In genomic region chr11:102146005-102146404, GRCm38 (mm10) we compare ENCODE assay signal across 9 mouse cellular contexts. TPM values are rescaled to one million over a fixed set of nuclear protein-coding genes. Genes with fewer than 3 reads are reported as not detected.
DNase-seq lines count a peak whose midpoint lies in the region; ATAC-seq and TF ChIP-seq lines count a peak whose summit lies in the region.
"Had no signal": no experiment of that assay in that cellular context is flagged by ENCODE, and none has a peak within 500 bp of the region (broad histone marks: within the 10 kb centered on the region; RNA-seq: fewer than 3 reads in every experiment).

No protein-coding gene starts in this region.

- peak overlapping the region; percentile 35; the same call in 1 of the 2 replicates for H3K4me3 ChIP-seq in embryonic facial prominence, embryonic 15.5 days (replicated peaks)
- H3K4me3 ChIP-seq in kidney, embryonic 16.5 days (ENCODE audit: low read length) = peak overlapping the region; percentile 40
- peak overlapping the region; percentile 7; the same call in 1 of the 2 replicates for H3K4me3 ChIP-seq in olfactory bulb, adult 2 months (ENCODE audit: insufficient read depth, low read depth, low read length)

- H3K9ac ChIP-seq in embryonic facial prominence, embryonic 15.5 days = no peak overlapping the region
- no peak overlapping the region; the same call in 1 of the 2 replicates for H3K9ac ChIP-seq in kidney, embryonic 16.5 days (replicated peaks; ENCODE audit: low read length)
- H3K9ac ChIP-seq: hindbrain, embryonic 15.5 days had no signal

- no peaks in the 10 kb centered on the region for H3K9me3 ChIP-seq in embryonic facial prominence, embryonic 15.5 days (replicated peaks)
- H3K9me3 ChIP-seq in kidney, embryonic 16.5 days (ENCODE audit: low read length) = no peaks in the 10 kb centered on the region
- H3K9me3 ChIP-seq: hindbrain, embryonic 15.5 days had no signal

- no peak for TF ChIP-seq POLR2A in olfactory bulb, adult 2 months (IDR thresholded peaks at IDR 0.05; ENCODE audit: insufficient read depth, low read depth, low read length)

- H3K36me3 ChIP-seq in embryonic facial prominence, embryonic 15.5 days = no peaks in the 10 kb centered on the region
- H3K36me3 ChIP-seq in kidney, embryonic 16.5 days (ENCODE audit: insufficient read depth, low read length) = no peaks in the 10 kb centered on the region
- H3K36me3 ChIP-seq: hindbrain, embryonic 15.5 days had no signal

- WGBS in embryonic facial prominence, embryonic 15.5 days = 5% methylated on average over 16 of the region's 16 CpGs
- 4% methylated on average over 16 of the region's 16 CpGs for WGBS in kidney, embryonic 16.5 days
- WGBS in olfactory bulb, adult 2 months = 9% methylated on average over 16 of the region's 16 CpGs

- no peak for ATAC-seq in embryonic facial prominence, embryonic 15.5 days (ENCODE audit: insufficient number of reproducible peaks, low FRiP score, low TSS enrichment, low read depth)
- no peak for ATAC-seq in kidney, embryonic 16.5 days (ENCODE audit: low FRiP score, low TSS enrichment)
- no peak for ATAC-seq in granulocyte monocyte progenitor cell, adult 5-6 weeks (replicated peaks; ENCODE audit: poor library complexity, severe bottlenecking)

- peak overlapping the region; percentile 55; the same call in 1 of the 2 replicates for H3K4me2 ChIP-seq in embryonic facial prominence, embryonic 15.5 days (replicated peaks)
- peak overlapping the region; percentile 59 for H3K4me2 ChIP-seq in kidney, embryonic 16.5 days (replicated peaks; ENCODE audit: low read depth, low read length)

- peaks cover 22% of the 10 kb centered on the region for H3K4me1 ChIP-seq in embryonic facial prominence, embryonic 15.5 days
- peaks cover 22% of the 10 kb centered on the region; the same call in 1 of the 2 replicates for H3K4me1 ChIP-seq in kidney, embryonic 16.5 days (ENCODE audit: insufficient read depth, low read length)
- peaks cover 29% of the 10 kb centered on the region for H3K4me1 ChIP-seq in olfactory bulb, adult 2 months (ENCODE audit: control insufficient read depth, insufficient read depth, low read length)

- peak; percentile 30 for DNase-seq in lung, postnatal 10 days
- no peak for DNase-seq in lung, postnatal 36 days
- DNase-seq in right cerebral cortex, postnatal 14 days = no peak
- no peak for DNase-seq in gastrocnemius, postnatal 25 days

- no peak for TF ChIP-seq CTCF in olfactory bulb, adult 2 months (IDR thresholded peaks at IDR 0.05; ENCODE audit: insufficient read depth, low read depth, low read length)

- peaks cover 73% of the 10 kb centered on the region for H3K27me3 ChIP-seq in embryonic facial prominence, embryonic 15.5 days
- H3K27me3 ChIP-seq in kidney, embryonic 16.5 days (ENCODE audit: insufficient read depth, low read length) = peaks cover 55% of the 10 kb centered on the region

- no peak overlapping the region for H3K27ac ChIP-seq in embryonic facial prominence, embryonic 15.5 days (replicated peaks)
- H3K27ac ChIP-seq in kidney, embryonic 16.5 days (ENCODE audit: low read length) = no peak overlapping the region
- no peak overlapping the region for H3K27ac ChIP-seq in olfactory bulb, adult 2 months (ENCODE audit: insufficient read depth, low read depth, low read length)
- H3K27ac ChIP-seq: hindbrain, embryonic 15.5 days had no signal

RNA-seq across cellular contexts. Expression of gene Nags, which starts 0.7 kb away (rescaled TPM):
- polyA plus RNA-seq in embryonic facial prominence, embryonic 15.5 days (2015; fragmentation: Nextera tagmentation; extraction: Ambion mirVana) = 0.98 and 1.7 TPM in 2 replicates
- 0.10 and 0.17 TPM in 2 replicates for polyA plus RNA-seq in kidney, embryonic 16.5 days (2015; fragmentation: Nextera tagmentation; extraction: Ambion mirVana)
- not detected in 2 replicates for polyA plus RNA-seq in olfactory bulb, adult 2 months (2012; ENCODE audit: insufficient read depth, insufficient read length, low replicate concordance, missing spikeins)
- not detected in 2 replicates for total RNA-seq in granulocyte monocyte progenitor cell, adult 5-6 weeks (2014; fragmentation: Nextera tagmentation)
- 0.04 TPM in 1 of 2 replicates, not detected in the other for total RNA-seq in granulocyte monocyte progenitor cell, adult 5-6 weeks (2017)
- not detected for total RNA-seq in gastrocnemius, postnatal 25 days (2021)
- polyA plus RNA-seq: hindbrain, embryonic 15.5 days had no signal

RNA-seq across cellular contexts. Expression of gene Tmem101, which starts 10.2 kb away (rescaled TPM):
- 39.4 and 39.9 TPM in 2 replicates for polyA plus RNA-seq in embryonic facial prominence, embryonic 15.5 days (2015; fragmentation: Nextera tagmentation; extraction: Ambion mirVana)
- polyA plus RNA-seq in kidney, embryonic 16.5 days (2015; fragmentation: Nextera tagmentation; extraction: Ambion mirVana) = 42.7 and 43.1 TPM in 2 replicates
- polyA plus RNA-seq in olfactory bulb, adult 2 months (2012; ENCODE audit: insufficient read depth, insufficient read length, low replicate concordance, missing spikeins) = not detected in 2 replicates
- 11.8 and 19.4 TPM in 2 replicates for total RNA-seq in granulocyte monocyte progenitor cell, adult 5-6 weeks (2014; fragmentation: Nextera tagmentation)
- 14.8 and 32.0 TPM in 2 replicates for total RNA-seq in granulocyte monocyte progenitor cell, adult 5-6 weeks (2017)
- 10 to 100 TPM in 1 of 2 experiments, 1 to 10 TPM in 1; 9.8 to 12.6 TPM for total RNA-seq in gastrocnemius, postnatal 25 days (2021)

RNA-seq across cellular contexts. Expression of gene Pyy, which starts 38.4 kb away (rescaled TPM):
- polyA plus RNA-seq in embryonic facial prominence, embryonic 15.5 days (2015; fragmentation: Nextera tagmentation; extraction: Ambion mirVana) = not detected in 2 replicates
- polyA plus RNA-seq in kidney, embryonic 16.5 days (2015; fragmentation: Nextera tagmentation; extraction: Ambion mirVana) = not detected in 2 replicates
- polyA plus RNA-seq in olfactory bulb, adult 2 months (2012; ENCODE audit: insufficient read depth, insufficient read length, low replicate concordance, missing spikeins) = not detected in 2 replicates
- total RNA-seq in granulocyte monocyte progenitor cell, adult 5-6 weeks (2014; fragmentation: Nextera tagmentation) = not detected in 2 replicates
- not detected in 2 replicates for total RNA-seq in granulocyte monocyte progenitor cell, adult 5-6 weeks (2017)
- total RNA-seq in gastrocnemius, postnatal 25 days (2021) = not detected

RNA-seq across cellular contexts. Expression of gene Lsm12, which starts 39.1 kb away (rescaled TPM):
- polyA plus RNA-seq in embryonic facial prominence, embryonic 15.5 days (2015; fragmentation: Nextera tagmentation; extraction: Ambion mirVana) = 113 and 128 TPM in 2 replicates
- 90.2 and 108 TPM in 2 replicates for polyA plus RNA-seq in kidney, embryonic 16.5 days (2015; fragmentation: Nextera tagmentation; extraction: Ambion mirVana)
- not detected in 2 replicates for polyA plus RNA-seq in olfactory bulb, adult 2 months (2012; ENCODE audit: insufficient read depth, insufficient read length, low replicate concordance, missing spikeins)
- 109 and 123 TPM in 2 replicates for total RNA-seq in granulocyte monocyte progenitor cell, adult 5-6 weeks (2014; fragmentation: Nextera tagmentation)
- 67.6 and 77.7 TPM in 2 replicates for total RNA-seq in granulocyte monocyte progenitor cell, adult 5-6 weeks (2017)
- 10 to 100 TPM; 79.7 to 84.2 TPM for total RNA-seq in gastrocnemius, postnatal 25 days (2021)

RNA-seq across cellular contexts. Expression of gene G6pc3, which starts 43.4 kb away (rescaled TPM):
- 29.8 and 31.7 TPM in 2 replicates for polyA plus RNA-seq in embryonic facial prominence, embryonic 15.5 days (2015; fragmentation: Nextera tagmentation; extraction: Ambion mirVana)
- 46.0 and 49.9 TPM in 2 replicates for polyA plus RNA-seq in kidney, embryonic 16.5 days (2015; fragmentation: Nextera tagmentation; extraction: Ambion mirVana)
- not detected in 2 replicates for polyA plus RNA-seq in olfactory bulb, adult 2 months (2012; ENCODE audit: insufficient read depth, insufficient read length, low replicate concordance, missing spikeins)
- total RNA-seq in granulocyte monocyte progenitor cell, adult 5-6 weeks (2014; fragmentation: Nextera tagmentation) = 144 TPM in 2 replicates
- total RNA-seq in granulocyte monocyte progenitor cell, adult 5-6 weeks (2017) = 61.1 and 61.6 TPM in 2 replicates
- total RNA-seq in gastrocnemius, postnatal 25 days (2021) = 10 to 100 TPM; 37.8 to 44.5 TPM

Comparison
In these comparisons a context has a peak if more than half of its experiments do, and no peak if none do; other contexts are left out.
1. RNA of gene Tmem101, which starts 10.2 kb away (polyA plus RNA-seq): 42.7 to 43.1 TPM in kidney, embryonic 16.5 days and 39.4 to 39.9 TPM in embryonic facial prominence, embryonic 15.5 days; not detected in olfactory bulb, adult 2 months; every median in the first group is over 10 times any median in the second.
2. Peak in every context shown above with its lines, with median percentiles within 50 percentile points of each other: H3K4me3 ChIP-seq.